Mouse (Mus musculus): ENCODE data around the gene Mpped2.

DNA sequence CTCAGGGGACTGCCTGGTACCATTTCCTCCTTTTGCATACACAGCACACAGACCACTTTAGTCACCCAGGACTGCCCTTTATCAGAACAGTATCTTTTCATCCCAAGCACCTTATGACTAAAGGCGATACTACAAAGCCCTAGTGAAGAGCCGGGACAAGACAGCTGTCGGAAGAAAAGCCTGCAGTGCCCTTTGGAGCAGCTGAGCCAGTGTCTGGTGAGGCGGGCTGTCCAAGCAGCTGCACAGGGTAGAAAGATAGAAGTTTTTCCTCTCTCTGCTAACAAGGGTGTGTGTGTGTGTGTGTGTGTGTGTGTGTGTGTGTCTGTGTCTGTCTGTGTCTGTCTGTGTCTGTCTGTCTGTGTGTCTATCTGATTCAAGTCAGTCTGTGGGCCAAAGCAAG is 161.1 kb downstream of the Mpped2 start:
- TF ChIP-seq POLR2A (IDR thresholded peaks at IDR 0.05; ENCODE audit: low read depth, low read length) (no peak), CTCF (conservative IDR thresholded peaks at IDR 0.05; ENCODE audit: insufficient read depth, insufficient read length, low read depth, low read length) (no peak)

Data from kidney, adult 2 months (tissue).